Mouse (Mus musculus) lung, postnatal 0 days (tissue): ENCODE data around the gene Rhot2. TPM values are rescaled to one million over a fixed set of nuclear protein-coding genes. Genes with fewer than 3 reads are reported as not detected.

Experiments used
- ATAC-seq: fragments of 200-750 bp; cut with Nextera tagmentation; 2 replicates; pipeline ENCODE4 v1.8.0; 2017; ENCODE audit warnings: moderate library complexity
- DNase-seq: peaks from one replicate; pipeline ENCODE4 v3.0.0-alpha.2; 2016; ENCODE audit warnings: low spot score
- H3K27ac ChIP-seq: fragments of 300-500 bp; sonication (generic); 2 replicates; pipeline ENCODE4 v1.5.1; 2014; ENCODE audit warnings: antibody characterized with exemption, mild to moderate bottlenecking, low read length, mixed read lengths
- H3K27me3 ChIP-seq: fragments of 300-500 bp; sonication (generic); replicated peaks from 2 replicates; pipeline ENCODE4 v1.6.1; 2014; ENCODE audit warnings: low read length, mixed read lengths; ENCODE audit not compliant: insufficient read depth
- H3K36me3 ChIP-seq: fragments of 300-500 bp; sonication (generic); 2 replicates; pipeline ENCODE4 v1.6.1; 2014; ENCODE audit warnings: low read length, mixed read lengths; ENCODE audit not compliant: insufficient read depth
- H3K4me1 ChIP-seq: fragments of 300-500 bp; sonication (generic); 2 replicates; pipeline ENCODE4 v1.6.1; 2014; ENCODE audit warnings: antibody characterized with exemption, low read depth, low read length, mixed read lengths; ENCODE audit not compliant: insufficient read depth
- H3K4me2 ChIP-seq: fragments of 300-500 bp; sonication (generic); replicated peaks from 2 replicates; pipeline ENCODE4 v1.6.1; 2014; ENCODE audit warnings: low read depth, mild to moderate bottlenecking, low read length, moderate library complexity, mixed read lengths
- H3K4me3 ChIP-seq: fragments of 300-500 bp; sonication (generic); 2 replicates; pipeline ENCODE4 v1.5.1; 2014; ENCODE audit warnings: low read depth, low read length
- H3K9ac ChIP-seq: fragments of 300-500 bp; sonication (generic); replicated peaks from 2 replicates; pipeline ENCODE4 v1.6.1; 2014; ENCODE audit warnings: low read depth, mild to moderate bottlenecking
- H3K9me3 ChIP-seq: fragments of 300-500 bp; sonication (generic); 2 replicates; pipeline ENCODE4 v1.6.1; 2016; ENCODE audit warnings: low read length, mixed read lengths
- CTCF ChIP-seq: IDR thresholded peaks from 2 replicates; pipeline ENCODE4 v1.5.1; 2016; ENCODE audit warnings: antibody characterized with exemption, mild to moderate bottlenecking
- EP300 ChIP-seq: IDR thresholded peaks from 2 replicates; pipeline ENCODE4 v1.6.1; 2016; ENCODE audit warnings: antibody characterized with exemption, mild to moderate bottlenecking, control low read depth
- WGBS: fragments of 180-500 bp; shearing (Covaris S2); extraction: QIAGEN DNeasy Blood & Tissue Kit; methylation state at CpG from one replicate; pipeline ENCODE4 v1.1.7; 2014; 5-methylcytosine and 5-hydroxymethylcytosine counted together
- polyA plus RNA-seq: library from polyadenylated mRNA; unstranded; fragments of >200 nt; fragmentation: Nextera tagmentation; extraction: Ambion mirVana; gene quantifications from 2 replicates; pipeline ENCODE4 v1.2.1, GENCODE M21; 2015

The Rhot2 gene
- polyA plus RNA-seq, 1 experiment from 2014 or later, result 9.9 TPM

DNA sequence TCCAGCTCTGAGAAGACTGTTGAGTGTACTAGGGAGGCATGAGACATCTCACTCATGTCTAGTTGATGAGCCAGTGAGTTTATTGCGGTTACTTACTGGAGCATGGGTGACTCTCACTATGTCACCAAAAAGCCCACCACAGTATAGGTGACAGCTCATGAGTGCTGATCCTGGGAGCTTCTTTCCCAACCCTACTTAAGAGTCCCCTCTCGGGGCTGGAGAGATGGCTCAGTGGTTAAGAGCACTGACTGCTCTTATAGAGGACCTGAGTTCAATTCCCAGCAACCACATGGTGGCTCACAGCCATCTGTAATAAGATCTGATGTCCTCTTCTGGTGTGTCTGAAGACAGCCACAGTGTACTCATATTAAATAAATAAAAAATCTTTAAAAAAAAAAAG is 25.3 kb upstream of the Rhot2 start:
- H3K9me3 ChIP-seq, result no peaks in the 10 kb centered on the region
- H3K4me2 ChIP-seq, result no peak overlapping the region
- no peak overlapping the region for H3K9ac ChIP-seq
- no peaks in the 10 kb centered on the region for H3K27me3 ChIP-seq
- H3K27ac ChIP-seq, result no peak overlapping the region
- 81% methylated on average over 2 of the region's 2 CpGs for WGBS
- no peaks in the 10 kb centered on the region for H3K36me3 ChIP-seq
- DNase-seq, result no peak
- no peaks in the 10 kb centered on the region; the same call in 1 of the 2 replicates for H3K4me1 ChIP-seq
- no peak for TF ChIP-seq CTCF
- TF ChIP-seq EP300, result no peak
- H3K4me3 ChIP-seq, result no peak overlapping the region
- ATAC-seq, result no peak

GRCm38 (mm10) chr17:25869498-25869897 is 24.8 kb upstream of the Rhot2 start:
- Histone ChIP-seq H3K27me3 (no peaks in the 10 kb centered on the region), H3K36me3 (no peaks in the 10 kb centered on the region), H3K9me3 (no peaks in the 10 kb centered on the region), H3K4me3 (no peak overlapping the region), H3K27ac (no peak overlapping the region), H3K4me1 (no peaks in the 10 kb centered on the region; the same call in 1 of the 2 replicates), H3K4me2 (no peak overlapping the region), H3K9ac (no peak overlapping the region)
- TF ChIP-seq EP300 (no peak), CTCF (no peak)
- 77% methylated on average over 3 of the region's 8 CpGs for WGBS
- DNase-seq (no peak), ATAC-seq (no peak)

DNA sequence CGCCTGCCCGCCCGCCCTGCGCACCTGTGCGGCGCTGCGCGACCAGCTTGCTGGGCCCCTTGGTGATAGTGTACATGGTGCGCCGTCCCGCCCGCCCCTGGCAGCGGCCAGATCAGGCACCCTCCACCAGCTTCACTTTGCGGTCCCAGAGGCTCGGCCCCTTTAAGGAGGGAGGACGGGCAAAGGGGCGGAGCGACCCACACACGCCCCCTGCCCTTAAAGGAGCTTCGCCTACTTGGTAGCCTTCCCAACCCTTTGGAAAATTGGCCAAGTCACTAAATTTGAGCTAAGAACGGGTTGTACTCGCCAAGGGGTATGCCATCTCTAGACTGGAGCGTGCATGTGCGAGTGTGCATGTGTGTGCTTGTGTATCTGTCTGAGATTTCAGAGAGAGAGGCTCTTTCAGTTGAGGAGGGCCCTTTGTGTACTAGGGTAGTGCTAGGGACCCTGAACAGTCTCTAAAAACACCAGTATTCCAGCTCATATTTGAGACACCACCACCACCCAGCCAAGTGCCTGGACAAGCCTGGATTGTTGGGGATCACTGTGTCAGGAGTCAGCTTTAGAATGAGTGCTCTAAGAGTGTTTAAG is 24.0 kb upstream of the Rhot2 start, which contains the start of gene Mcrip2:
Gene Mcrip2, minus strand, starts transcription at position 164 of the 591 bp plus-strand sequence.
- Histone ChIP-seq H3K9me3 (no peaks in the 10 kb centered on the region), H3K4me2 (peak within 1 kb of the TSS; percentile 98), H3K4me3 (peak within 1 kb of the TSS; percentile 77), H3K9ac (peak within 1 kb of the TSS; percentile 62), H3K4me1 (no peaks in the 10 kb centered on the region), H3K36me3 (no peaks in the 10 kb centered on the region), H3K27ac (peak within 1 kb of the TSS; percentile 77), H3K27me3 (no peaks in the 10 kb centered on the region)
- DNase-seq (peak; percentile 93), ATAC-seq (peak; percentile 92)
- 4% methylated on average over 24 of the region's 24 CpGs for WGBS
- no peak for TF ChIP-seq EP300
- peak; percentile 34 for TF ChIP-seq CTCF

GRCm38 (mm10) chr17:25867836-25868600 is 23.4 kb upstream of the Rhot2 start:
- Histone ChIP-seq H3K9ac (peak overlapping the region; percentile 62), H3K9me3 (no peaks in the 10 kb centered on the region), H3K36me3 (no peaks in the 10 kb centered on the region), H3K4me3 (peak overlapping the region; percentile 77), H3K27ac (peak overlapping the region; percentile 77), H3K27me3 (no peaks in the 10 kb centered on the region), H3K4me2 (peak overlapping the region; percentile 98), H3K4me1 (no peaks in the 10 kb centered on the region)
- ATAC-seq (peak; percentile 74), DNase-seq (peak; percentile 61)
- TF ChIP-seq EP300 (no peak), CTCF (no peak)
- WGBS, result under 1% methylated on average over 41 of the region's 42 CpGs

DNA sequence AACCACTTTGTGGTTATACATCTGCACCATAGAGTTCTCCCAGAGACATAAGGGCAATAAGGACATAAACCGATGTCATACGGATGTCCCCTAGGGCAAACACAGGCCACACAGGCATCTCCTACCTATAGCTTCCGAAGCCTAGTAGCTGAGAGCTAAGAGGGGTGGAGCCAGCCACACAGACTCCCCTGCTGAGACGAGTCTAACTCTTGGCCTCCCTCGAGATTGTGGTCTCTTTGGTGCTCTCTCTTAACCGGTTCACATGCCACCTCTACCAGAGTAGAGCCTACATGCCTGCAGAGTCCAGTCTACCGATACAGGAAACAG is 22.8 kb upstream of the Rhot2 start:
- TF ChIP-seq CTCF (no peak), EP300 (no peak)
- Histone ChIP-seq H3K4me3 (no peak overlapping the region), H3K36me3 (no peaks in the 10 kb centered on the region), H3K9me3 (no peaks in the 10 kb centered on the region), H3K27me3 (no peaks in the 10 kb centered on the region), H3K4me1 (no peaks in the 10 kb centered on the region), H3K4me2 (peak overlapping the region; percentile 98), H3K27ac (no peak overlapping the region), H3K9ac (0 out of 2 replicates have a peak overlapping the region, but pooled peaks have one; percentile 19)
- ATAC-seq (peak; percentile 1; the same call in 1 of the 2 replicates), DNase-seq (peak; percentile 35)
- WGBS, result 9% methylated on average over 7 of the region's 7 CpGs

- H3K4me1 ChIP-seq, result no peaks in the 10 kb centered on the region; the same call in 1 of the 2 replicates
- H3K9ac ChIP-seq, result no peak overlapping the region
- no peaks in the 10 kb centered on the region for H3K36me3 ChIP-seq
- TF ChIP-seq CTCF (no peak), EP300 (no peak)
- H3K4me2 ChIP-seq, result no peak overlapping the region
- no peak overlapping the region for H3K27ac ChIP-seq
- no peak overlapping the region for H3K4me3 ChIP-seq
- DNase-seq, result no peak
- WGBS, result 84% methylated on average over 3 of the region's 3 CpGs
- no peaks in the 10 kb centered on the region for H3K27me3 ChIP-seq
- no peak for ATAC-seq
- H3K9me3 ChIP-seq, result no peaks in the 10 kb centered on the region
These were observed 21.5 kb upstream of the Rhot2 start for GRCm38 (mm10) chr17:25866172-25866571.
